Mouse (Mus musculus): ENCODE measurements around the gene Gm37240.
"Not testable (repeated sequence)": the region's sequence is repeated elsewhere in the genome, so short reads cannot be mapped to it uniquely, and the experiment has no call there.

The Gm37240 gene

DNA sequence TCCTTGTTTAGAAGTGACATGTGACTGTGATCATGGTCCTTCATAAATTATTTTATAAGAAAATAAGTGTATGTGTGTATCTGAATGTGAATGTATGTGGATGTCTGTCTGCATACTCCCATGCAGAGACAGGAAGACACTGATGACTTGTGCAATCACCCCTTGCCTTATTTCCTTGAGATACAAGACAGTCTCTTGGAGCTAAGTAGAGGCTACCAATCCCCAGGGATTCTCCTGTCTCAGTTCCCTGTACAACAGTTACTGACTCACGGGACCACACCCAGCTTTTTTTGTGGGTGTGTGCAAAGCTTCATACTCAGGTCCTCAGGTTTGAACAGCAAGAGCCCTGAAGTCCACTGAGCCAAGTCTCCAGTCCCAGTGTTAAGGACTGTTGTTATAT is 964.1 kb downstream of the Gm37240 start:
- in situ Hi-C loops (cut with MboI, MseI): no loop called here

DNA sequence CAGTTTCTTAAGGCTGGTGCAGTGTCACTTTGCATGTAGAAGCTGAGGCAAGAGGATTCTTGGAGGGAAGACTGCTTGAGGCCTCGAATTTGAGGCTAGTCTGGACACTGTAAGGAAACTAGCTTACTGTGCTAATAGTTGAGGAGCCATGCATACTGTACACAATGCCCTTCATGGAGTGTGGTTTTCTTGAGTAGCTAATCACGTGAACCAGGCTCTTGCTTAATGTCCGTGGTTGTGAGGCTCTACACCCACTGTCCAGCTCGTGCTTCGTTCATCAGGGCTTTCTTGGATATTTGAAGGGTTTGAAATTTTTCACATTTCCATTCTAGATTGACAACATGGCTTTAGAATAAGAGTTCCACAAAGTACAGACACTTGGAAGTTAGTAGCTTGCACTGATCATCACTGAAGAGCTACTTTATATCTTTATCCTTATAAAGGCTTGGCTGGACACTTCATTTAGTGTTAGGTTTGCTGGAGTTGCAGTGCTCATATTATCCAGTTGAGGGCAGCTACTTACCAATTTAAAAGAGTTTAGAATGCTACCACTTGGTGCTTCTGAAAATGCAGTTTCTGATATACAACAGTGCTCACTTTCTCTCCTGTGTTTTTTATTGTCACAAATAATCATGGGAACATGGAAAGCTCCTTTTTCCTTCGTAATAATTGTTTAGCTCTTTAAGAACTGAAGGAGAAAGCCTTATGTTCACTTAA is 965.5 kb downstream of the Gm37240 start:
- in situ Hi-C loops (cut with MboI, MseI): no loop called here

DNA sequence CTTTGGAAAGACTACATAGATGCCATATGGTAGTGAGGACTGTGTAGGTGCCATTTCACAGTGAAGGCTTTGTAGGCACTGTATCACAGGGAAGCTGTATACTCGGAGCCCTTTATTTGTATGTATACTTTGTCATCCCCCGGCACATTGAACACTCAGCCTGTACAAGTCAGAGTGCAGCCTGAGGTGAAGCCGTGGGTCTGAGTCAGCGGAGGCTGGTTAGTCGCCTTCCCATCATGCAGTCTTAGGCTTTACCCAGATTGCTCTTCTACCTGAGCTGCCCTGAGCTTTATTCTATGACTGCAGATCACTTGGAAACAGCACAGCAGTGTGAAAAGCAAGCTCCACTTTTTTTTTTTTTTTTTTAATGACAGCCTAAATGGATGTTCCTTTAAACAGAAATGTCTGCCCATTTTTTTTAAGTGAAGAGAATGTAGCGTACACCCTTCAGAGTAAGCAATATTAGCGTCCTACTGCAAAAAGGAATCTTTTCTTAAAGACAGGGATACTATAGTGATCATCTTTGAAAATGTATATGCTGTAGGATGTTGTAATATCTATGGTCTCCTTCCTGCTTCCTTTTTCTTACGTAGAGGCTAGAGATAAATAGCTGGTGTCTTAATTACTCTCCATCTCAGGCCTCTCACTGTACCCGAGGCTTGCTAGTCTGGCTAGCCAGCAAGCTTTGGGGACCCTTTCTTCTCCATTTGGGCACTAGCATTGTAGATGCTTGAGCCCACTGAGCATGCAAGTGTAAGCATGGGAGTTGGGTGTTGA is 969.2 kb downstream of the Gm37240 start:
- in situ Hi-C loops (cut with MboI, MseI): no loop called here

DNA sequence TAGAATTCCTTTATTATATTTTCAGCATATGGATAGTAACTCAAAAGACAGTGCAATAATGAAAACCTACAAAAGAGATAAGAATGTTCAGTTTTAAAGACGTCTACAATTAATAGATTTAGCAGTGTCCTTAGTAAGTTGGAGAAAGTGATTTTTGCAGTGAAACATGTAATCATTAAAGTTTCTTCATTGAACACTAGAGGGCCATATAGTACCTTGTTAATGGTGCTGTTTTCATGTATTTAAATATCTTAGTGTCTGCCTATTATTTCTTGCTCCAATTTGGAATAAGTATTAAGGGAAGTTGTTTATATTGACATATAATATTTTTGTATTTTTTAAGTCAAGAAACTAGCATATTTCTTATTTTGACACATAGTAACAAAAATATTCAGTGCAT is 973.0 kb downstream of the Gm37240 start:
- in situ Hi-C loops (cut with MboI, MseI): no loop called here

DNA sequence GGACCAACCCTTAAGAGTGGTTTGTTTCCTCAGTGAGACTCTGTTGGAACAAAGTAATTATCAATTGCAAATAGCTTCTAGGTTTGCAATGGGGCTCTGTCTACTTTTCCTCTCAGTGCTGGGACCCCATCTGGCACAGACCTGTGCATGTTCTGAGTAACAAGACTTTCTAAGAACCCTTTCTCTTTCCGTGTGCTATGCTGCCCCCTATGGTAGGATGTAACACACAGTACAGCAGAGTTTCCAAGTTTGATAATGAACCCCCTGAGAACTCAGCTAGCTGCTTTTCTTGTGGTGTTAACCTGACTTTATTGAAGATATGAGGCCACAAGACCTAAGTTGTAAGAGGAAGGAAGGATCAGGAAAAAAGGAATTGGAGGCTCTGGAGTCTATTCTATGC is 980.8 kb downstream of the Gm37240 start:
- in situ Hi-C loops (cut with MboI, MseI): no loop called here

DNA sequence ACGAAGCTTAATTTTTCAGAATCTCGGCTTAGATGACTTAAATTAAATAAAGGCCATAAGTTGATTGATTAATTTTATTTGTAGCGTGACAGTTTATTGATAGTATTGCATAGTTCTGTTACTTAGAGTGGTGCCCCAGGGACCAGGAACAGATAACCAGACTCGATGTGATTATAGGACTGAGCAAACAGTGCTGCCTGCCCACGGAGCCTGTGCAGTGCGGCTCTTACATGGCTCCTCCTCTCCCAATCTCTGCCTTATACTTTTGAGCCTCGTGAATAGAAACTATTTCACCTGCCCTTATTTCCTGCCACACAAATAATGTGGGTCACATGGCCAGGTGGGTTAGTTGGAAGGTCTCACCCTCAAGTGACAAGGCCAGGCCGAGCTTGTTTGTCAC is 989.4 kb downstream of the Gm37240 start:
- in situ Hi-C loops (cut with MboI, MseI): no loop called here

DNA sequence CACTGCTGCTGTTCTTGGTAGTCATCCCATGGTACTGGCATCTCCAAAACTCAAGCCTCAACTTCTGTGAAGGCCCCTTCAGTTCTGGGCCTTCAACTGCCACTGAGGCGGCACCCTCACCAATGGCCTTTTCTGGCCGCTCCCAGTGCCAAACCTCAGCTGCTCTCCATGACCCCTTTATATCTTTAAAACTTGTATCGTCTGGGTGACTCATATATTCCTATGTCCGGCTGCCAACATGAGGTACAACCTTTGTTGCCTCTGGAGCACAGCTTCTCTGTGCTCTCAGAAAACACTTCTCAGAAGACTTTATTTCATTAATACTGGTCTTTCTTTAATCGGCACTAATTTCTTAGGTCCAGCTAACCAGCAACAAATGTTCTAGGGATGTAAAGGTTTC is 996.3 kb downstream of the Gm37240 start:
- in situ Hi-C loops (cut with MboI, MseI): no loop called here

DNA sequence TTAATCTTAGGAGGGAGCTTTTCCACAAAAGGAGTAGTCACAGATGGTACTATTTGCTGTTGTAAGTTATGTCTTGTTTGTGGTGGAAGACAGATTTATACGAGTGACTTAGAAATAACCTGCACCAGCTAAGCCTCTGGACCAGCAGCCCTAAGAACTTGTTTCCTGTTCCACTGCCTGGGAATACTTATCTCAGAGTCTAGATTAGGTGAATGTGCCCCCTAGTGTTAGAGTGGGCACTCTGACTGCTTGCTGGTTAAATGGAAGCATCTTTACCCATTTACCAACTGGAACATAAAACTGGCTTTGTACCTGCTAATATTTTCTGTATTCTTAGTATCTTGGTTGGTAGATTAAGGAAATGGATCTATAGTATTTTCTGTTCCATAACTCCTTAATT is 997.7 kb downstream of the Gm37240 start:
- in situ Hi-C loops (cut with MboI, MseI): no loop called here

DNA sequence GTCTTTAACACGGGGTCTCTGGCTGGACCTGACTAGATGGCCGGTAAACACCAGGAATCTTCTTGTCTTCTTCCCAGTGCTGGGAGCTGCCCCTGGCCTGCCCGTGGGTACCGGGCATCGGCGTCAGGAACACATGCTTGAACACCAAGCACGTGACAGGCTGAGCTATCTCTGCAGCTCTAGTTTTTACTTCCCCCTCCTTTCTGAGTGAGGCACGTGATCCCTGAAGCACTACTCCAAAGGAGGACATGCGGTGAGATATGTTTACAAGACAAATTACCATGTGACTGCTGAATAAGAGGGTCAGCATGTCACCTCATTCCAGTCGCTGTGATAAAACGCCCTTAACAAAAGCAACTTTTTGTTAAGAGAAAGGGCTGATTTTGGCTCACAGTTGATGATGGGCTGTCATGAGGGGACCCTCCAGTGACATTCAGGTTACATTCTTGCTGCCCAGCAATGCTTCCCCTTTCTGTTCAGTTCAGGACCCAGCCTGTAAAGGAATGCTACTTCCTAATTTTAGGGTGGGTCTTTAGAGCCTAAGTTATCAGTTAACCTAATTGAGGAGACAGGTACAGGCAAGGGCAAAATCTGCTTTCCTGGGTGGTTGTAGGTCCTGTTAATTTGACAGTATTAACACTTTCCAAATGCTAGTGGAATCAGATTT is 1003.4 kb downstream of the Gm37240 start:
- in situ Hi-C loops (cut with MboI, MseI): no loop called here

DNA sequence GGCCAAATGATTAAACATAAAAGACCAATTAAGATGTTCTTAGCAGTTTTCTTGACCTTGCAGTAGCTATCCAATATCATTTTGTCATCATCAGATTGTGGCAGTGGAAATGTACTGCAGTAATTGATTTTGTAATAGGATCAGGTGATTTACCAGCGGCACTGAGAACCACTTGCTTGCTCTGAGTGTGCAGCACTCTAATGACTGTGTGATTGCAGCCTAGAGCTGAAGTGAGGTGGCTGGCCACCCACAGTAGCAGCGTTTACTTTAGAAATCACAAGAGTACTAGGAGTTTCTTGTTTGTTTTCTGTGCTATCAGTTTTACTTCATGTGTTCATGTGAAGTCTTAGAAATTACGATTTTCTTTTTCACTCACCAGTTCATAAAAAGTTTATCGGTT is 1011.1 kb downstream of the Gm37240 start:
- in situ Hi-C loops (cut with MboI, MseI): no loop called here

DNA sequence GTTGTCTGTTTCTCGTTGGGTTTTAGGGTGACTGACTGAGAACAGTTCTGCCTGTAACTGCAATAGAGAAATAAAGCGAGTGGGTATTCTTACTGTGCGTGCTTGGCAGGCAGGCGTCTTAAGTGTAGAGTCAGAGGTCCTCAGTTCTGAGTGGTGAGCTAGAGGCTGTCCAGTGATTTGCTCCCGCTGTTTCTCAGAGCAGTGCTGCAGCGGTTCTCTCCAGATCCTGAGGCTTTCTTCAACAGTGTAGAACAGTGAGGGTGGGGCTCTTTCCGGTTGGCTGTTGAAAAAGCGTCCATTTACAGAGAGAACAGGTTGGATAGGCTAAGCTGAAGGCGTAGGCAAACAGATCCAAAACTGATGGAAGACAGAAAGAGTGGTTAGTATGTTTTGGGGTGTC is 1012.0 kb downstream of the Gm37240 start:
- in situ Hi-C loops (cut with MboI, MseI): no loop called here

DNA sequence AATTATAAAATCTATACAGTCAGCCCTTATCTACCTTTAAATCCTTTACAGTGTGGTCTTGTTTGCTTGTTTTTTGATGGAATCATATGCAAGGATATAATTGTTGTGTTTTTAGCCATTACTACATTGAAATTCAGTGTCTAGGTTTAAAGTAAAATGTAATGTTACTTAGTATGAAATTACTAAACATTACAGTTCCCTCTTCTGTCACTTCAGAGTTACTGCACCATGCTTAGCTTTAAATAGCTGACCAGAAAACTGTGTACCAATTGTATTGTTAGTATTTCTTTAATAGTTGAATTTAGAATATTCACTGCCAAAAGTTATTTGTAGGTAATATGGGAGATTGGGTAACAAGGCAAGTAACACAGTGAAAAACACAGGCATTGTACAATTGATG is 1017.2 kb downstream of the Gm37240 start:
- in situ Hi-C loops (cut with MboI, MseI): no loop called here

DNA sequence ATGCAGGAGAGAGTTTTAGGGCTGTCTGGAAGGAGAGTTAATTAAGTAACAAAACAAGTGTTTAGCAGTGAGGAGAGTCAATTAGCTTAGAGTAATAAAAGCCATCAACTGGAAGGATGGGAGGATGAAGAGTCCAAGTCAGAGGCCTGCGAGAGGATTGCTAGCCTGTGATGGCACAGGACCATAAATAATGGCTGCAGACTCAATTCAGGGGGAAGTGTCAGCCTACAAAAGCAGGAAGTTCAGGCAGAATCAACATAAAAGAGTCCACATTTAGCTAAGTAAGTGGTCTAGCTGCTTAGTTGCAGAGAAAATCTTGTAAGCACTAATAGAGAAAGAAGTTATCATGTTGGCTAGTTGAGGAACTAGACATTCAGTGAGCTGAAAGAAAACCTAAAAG is 1019.3 kb downstream of the Gm37240 start:
- in situ Hi-C loops (cut with MboI, MseI): no loop called here

DNA sequence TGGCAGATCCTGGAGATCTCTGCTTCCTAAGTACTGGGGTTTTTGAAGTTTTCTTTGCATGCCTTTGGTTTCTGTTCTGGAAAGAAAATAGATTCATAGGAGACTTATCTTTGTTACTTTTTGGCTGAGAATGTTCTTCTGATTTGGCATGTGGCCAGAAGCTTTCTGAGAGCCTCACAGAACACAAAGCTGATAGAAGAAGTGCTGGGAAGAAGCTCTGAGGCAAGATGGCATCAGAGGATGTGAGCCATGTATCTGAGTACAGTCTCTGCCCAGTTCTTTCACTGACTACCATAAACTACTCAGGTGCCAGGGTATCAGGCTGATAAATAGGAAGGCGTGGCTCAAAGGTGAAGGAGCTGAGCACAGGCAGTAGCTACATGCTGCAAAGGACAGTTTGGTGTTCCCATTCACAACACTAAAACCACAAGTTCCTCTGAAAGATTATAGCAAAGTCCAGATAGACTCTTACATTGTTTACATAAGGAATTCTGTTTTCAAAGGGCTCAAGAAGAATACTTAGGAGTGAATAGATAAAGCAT is 1019.8 kb downstream of the Gm37240 start:
- in situ Hi-C loops (cut with MboI, MseI): no loop called here

DNA sequence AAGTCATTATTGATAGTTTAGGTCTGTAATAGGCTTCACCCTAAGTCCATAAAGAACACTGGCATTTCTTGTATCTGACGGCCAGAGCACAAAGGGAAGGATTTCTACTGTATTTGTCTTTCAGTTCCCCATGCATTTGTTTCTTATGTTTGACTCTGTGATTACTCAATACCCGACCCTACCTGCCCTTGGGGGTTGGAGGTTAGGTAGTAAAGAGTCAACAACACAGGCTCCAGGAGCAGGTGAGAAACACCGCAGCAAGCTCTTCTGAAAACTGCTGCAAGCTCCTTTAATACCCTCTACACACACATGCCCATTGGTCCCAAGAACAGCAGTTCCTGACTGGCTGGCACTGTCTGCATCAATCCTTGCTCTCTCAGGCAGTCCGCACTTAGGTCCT is 1020.5 kb downstream of the Gm37240 start:
- in situ Hi-C loops (cut with MboI, MseI): no loop called here

DNA sequence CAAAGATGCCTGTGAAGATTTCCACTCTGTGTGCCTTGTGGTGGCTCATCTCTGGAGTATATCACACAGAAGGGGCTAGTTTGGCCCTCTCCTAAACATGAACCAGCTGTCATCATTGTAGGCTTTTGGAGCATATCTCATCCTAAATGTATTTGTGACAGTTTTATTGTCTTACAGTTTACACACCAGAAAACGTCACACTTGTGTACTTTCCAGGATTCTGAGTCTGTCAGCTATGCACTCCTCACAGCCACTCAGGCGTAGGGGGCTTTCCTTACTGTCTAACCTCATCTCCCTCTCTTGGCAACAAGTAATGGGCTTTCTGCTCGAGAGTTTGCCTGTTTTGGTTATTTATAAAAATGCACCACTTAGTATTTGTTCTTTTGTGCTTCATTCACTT is 1021.6 kb downstream of the Gm37240 start:
- in situ Hi-C loops (cut with MboI, MseI): no loop called here

DNA sequence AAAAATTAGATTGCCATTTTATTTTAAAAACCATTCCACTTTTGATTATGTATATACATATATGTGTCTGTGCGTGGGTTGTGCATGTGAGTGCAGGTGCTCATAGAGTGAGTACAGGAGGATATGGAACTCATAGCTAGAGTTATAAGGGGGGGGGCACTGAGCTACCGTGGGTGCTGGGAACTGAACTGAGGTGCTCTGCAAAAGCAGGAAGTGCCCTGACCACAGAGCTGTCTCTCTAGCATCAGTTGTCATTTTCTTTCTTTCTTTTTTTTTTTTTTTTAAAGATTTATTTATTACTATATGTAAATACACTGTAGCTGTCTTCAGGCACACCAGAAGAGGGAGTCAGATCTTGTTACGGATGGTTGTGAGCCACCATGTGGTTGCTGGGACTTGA is 1025.5 kb downstream of the Gm37240 start:
- in situ Hi-C loops (cut with MboI, MseI): not testable (repeated sequence)

DNA sequence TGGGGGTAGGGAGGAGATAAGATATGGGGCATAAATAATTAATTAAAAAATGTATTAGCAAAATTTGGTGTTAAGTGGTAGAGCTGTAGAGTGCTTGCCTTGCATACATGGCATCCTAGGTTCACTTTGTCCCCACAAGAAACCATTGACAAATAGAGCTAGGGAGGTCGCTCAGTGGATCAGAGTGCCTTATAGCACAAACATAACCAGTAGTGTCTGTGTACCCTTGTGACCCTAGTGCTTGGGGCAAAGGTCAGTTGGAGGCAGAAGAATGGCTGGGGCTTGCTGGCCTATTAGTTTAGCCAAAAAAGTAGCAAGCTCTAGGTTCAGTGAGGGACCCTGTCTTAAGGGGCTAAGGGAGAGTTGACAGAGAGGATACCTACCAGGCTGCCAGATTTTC is 1026.6 kb downstream of the Gm37240 start:
- in situ Hi-C loops (cut with MboI, MseI): no loop called here

DNA sequence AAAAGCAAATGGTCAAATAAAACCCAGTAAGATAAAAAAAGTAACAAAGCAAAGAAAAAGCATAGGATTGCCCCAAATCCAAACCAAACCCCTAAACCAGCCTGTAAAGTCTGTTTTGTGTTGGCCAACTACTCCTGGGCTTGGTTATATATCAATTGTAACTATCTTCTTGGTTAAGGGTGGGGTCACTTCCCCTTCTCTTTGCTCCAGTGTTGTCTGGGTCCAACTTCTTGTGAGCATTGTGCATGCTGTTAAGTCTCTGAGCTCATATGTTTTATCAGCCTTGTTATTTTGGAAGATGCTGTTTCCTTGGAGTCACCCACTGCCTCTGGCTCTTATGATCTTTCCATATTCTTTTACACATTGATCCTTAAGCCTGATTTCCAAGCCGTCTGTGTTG is 1032.9 kb downstream of the Gm37240 start:
- in situ Hi-C loops (cut with MboI, MseI): no loop called here

DNA sequence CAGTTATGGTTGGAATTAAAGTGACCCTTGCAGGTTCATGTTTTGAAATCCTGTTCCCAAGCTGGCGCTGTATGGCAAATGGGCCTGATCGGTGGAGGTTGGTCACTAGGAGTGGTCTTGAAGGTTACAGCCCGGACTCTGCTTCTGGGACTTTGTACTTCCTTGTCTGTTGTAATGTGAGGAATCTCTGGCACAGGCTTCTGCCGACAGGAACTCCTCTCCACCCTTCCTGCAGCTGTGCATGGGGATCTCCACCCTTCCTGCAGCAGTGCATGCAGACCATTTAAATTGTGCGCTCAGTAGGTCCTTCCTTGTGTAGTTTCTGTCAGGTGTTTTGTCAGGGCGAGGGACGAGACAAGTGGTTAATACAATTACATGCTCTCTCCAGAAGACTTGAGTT is 1034.4 kb downstream of the Gm37240 start:
- in situ Hi-C loops (cut with MboI, MseI): no loop called here

DNA sequence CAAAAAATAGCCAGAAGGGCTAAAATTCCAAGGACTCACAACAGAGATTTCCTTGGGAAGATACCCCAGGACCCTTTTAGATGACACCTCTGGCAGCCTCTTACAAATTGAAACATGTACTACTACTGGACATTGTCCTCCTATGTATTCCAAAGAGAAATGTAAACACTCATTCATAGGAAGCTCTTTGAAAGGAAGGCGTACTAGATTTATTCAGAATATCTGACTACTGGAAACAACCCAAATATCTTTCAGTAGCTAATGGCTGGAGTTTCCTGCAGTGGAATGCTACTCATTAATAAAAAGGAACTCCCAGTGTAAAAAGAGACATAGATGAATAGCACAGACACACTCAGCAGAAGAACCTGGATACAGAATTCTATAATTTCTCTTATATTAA is 1035.5 kb downstream of the Gm37240 start:
- in situ Hi-C loops (cut with MboI, MseI): no loop called here

DNA sequence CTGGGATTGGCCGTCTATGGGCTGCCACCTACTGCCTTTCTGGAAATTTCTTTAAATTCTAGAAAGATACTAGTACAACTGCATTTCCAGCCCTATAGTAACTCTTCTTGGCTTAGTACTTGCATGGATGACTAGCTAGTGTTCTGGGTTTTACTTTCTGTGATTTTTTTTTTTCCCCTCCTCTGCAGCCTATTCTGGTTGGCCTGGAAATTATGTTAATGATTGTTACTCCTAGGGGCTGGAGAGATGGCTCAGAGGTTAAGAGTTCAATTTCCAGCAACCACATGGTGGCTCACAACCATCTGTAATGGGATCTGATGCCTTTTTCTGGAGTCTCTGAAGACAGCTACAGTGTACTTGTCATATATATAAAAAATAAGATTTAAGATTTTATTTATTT is 1036.9 kb downstream of the Gm37240 start:
- in situ Hi-C loops (cut with MboI, MseI): no loop called here

DNA sequence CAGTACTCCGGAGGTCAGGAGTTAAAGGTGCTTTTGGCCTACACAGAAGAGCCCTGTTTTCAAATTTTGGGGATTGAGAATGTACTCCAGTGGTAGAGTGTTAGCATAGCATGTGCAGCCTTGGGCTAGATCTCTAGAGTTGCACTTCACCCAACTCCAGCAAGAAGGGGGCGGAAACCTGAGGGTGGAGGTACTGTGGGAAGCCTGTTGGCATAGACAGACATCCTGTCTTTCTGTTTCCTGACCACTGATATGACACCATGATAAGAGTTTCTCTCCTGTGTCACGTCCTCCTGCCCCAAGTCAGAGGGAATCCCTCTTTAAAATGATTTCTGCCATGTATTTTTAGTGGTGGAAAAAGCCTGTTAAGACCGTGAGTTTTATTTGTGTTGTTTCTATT is 1038.5 kb downstream of the Gm37240 start:
- in situ Hi-C loops (cut with MboI, MseI): no loop called here
